Mouse (Mus musculus) monocyte, adult 2 months (primary cell): ENCODE results near the gene Gabrr3.
"Not testable (repeated sequence)": the region's sequence is repeated elsewhere in the genome, so short reads cannot be mapped to it uniquely, and the experiment has no call there.

Source experiments
- DNase-seq, 2 experiments: peaks; one replicate each; pipeline ENCODE4 v3.0.0; 2022; ENCODE audit warnings: low spot score in 2 of 2, low read depth in 1 of 2

Gene Gabrr3

DNA sequence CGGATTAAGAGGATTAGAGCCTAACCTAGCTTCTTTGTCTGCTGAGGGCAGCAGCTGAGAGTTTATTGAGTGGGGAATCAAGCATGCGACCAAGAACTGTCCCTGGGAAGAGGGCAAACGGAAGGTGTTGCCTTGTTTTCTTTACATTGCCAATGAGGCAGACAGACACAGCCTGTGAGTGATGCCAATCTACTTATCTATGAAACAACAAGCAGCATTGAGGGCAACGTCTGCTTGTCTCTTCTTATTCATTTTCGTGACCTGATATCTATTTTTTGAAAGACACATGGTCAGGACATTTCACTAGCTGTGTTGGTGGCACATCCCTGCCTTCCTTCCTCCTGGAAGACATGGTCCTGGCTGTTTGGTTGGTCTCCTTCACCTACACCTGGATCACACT, at the start of gene Gabrr3:
TSS of gene Gabrr3 (plus strand) at position 301 of the 400 bp plus-strand sequence.
- DNase-seq: no peak

GRCm38 (mm10) chr16:59363893-59364292, 43.2 kb upstream of the Gabrr3 start, which contains the start of gene Olfr209:
TSS of gene Olfr209 (minus strand) at chr16:59363993.
- no peak for DNase-seq

GRCm38 (mm10) chr16:59393300-59393699, 13.8 kb upstream of the Gabrr3 start:
- no peak for DNase-seq

GRCm38 (mm10) chr16:59401102-59401501, 6.0 kb upstream of the Gabrr3 start:
- DNase-seq: no peak

GRCm38 (mm10) chr16:59401985-59402384, 5.1 kb upstream of the Gabrr3 start:
- no peak for DNase-seq

DNA sequence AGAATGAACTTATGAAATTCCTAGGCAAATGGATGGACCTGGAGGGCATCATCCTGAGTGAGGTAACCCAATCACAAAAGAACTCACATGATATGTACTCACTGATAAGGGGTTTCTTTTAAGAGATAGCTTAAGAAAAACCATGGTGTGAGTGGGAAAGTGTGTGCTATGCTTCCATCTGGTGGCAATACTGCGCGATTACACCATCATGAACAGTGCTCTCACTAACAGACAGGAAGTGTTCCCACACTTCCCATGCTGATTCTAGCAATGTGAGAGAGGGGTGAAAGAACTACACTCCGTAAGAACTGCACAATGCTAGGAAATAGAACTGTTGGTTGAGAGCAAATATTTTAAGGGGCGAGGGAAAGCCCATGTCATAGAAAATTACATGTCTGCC, 3.4 kb upstream of the Gabrr3 start:
- DNase-seq: no peak

DNA sequence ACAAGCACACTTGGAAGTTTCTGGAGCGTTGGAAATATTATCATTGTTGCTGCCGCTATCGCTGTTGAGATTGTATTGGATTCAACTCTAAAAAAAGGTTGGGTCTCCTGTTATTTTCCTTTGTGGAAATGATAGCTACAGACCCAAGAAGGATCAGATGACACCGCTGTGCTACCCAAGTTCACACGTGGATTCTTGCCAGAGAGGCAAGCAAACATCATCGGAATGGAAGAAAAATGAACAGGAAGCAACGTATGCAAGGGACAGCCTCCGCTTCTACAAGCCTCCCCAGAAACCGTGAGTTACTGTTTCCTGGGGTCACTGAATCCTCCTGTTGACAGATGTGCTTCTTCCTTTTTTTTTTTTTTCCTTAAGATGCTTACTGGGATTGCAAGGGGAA, 2.3 kb upstream of the Gabrr3 start:
- no peak for DNase-seq

DNA sequence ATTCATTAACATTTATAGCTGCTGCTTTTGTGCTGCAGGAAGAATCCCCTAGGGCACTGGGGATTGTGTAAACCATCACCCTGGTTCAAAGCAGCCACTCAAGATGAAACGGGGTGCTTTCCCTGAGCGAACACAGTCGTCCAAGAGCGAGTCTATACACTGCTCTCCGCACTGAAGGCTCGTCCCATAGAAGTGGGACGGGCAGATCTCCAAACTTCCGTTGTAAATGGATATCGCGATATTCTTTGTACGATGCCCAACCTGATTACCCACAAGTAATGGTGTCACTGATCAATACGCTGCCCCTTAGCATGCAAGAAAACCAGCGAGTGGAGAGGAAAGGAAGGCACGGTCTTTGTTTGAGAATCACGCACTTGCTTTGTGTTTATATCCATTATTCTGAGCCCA, 2.2 kb downstream of the Gabrr3 start:
- DNase-seq: no peak

- no peak for DNase-seq
Observed at GRCm38 (mm10) chr16:59409800-59410199, 2.7 kb downstream of the Gabrr3 start.

DNA sequence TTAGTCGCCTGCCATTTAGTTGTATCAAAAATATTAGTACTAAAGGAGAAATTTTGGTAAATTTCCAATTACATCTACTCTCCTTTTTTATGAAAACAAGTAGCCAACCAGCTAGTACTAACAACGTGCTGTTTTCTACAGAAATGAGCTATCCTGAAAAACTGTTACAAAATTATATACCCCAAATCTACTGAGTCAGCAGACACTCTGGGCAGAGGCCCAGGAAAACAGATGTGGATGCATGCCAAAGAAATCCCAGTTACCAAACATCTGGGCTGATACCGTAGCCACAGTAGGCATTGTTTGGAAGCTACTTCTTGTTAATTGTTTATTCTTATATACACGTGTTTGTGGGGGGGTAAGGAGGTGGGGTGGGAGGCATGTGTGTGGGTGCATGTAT, 6.3 kb downstream of the Gabrr3 start:
- no peak for DNase-seq

GRCm38 (mm10) chr16:59420237-59420866, 13.2 kb downstream of the Gabrr3 start:
- DNase-seq: no peak

GRCm38 (mm10) chr16:59420867-59421251, 13.7 kb downstream of the Gabrr3 start:
- DNase-seq: no peak

DNA sequence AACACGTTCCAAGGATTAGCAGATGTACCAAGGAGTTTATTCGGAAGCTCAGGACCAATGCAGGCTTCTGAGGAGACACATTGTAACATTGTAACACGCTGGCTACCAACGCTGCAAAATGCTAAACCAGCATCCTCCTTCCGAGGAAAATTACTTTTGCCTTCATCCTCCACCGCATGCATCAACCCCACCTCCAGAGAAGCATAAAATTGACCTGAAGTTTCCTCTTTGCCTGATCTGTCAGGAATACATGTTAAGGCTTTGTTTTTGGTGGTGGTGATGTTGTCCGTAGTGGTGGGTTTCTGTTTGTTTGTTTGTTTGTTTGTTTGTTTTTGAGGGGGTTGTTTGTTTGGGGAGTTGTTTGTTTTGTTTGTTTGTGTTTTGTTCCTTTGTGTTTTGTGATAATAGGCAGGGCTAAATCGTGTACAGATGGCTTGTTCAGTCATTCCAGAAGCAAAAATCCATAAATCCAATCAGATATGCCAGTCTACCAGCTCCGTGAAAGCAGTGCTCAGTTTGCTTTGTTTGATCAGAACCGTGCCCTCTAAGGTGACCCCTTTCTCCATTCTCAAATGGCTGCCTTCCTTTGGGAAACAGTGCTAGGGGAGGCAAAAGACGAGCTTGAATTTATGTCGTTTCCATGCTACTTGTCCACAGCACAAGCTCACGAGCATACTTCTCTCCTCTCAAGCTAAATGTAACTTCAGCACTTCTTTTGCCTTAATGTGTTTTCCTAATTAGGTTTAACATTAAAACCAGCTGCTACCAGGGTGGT, 14.6 kb downstream of the Gabrr3 start:
- no peak for DNase-seq

DNA sequence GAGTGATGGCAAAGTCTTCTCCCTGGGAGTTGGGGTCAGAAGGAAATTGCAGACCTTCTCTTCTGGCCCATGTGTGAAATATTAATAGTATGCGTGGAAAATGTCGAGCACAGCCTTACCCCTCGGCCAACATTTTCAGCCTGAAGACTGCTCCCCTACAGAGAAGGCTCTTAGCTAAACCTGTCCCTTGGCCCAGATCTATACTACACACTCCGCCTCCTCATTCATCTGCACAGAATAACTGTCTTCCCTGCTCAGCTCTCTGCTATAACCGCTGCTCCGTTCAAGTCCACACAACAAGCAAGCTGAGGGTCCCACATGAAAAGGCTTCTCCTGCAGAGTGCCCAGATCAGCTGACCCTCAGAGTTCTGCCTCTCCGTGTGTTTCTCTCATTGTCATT, 20.8 kb downstream of the Gabrr3 start:
- DNase-seq: no peak

GRCm38 (mm10) chr16:59433181-59433580, 26.0 kb downstream of the Gabrr3 start:
- DNase-seq: no peak

- DNase-seq: no peak
Observed at GRCm38 (mm10) chr16:59444880-59445559, 37.9 kb downstream of the Gabrr3 start.

DNA sequence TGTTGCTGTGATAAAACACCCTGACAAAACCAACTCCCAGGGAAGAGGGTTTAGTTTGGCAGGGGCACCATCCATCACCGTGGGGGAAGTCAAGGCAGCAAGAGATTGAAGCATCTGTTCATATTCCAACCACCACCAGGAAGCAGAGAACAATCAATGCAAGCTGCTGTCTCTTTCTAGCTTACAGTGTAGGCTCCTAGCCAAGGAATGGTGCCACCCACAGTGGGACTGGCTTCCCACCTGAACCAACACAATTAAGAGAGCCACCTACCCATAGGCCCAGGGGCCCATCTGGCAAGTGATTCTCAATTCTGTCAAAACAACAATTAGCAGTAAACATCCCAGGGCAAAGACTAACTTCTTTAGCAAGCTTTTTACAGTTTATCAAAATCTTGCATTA, 41.0 kb downstream of the Gabrr3 start:
- DNase-seq: no peak

DNA sequence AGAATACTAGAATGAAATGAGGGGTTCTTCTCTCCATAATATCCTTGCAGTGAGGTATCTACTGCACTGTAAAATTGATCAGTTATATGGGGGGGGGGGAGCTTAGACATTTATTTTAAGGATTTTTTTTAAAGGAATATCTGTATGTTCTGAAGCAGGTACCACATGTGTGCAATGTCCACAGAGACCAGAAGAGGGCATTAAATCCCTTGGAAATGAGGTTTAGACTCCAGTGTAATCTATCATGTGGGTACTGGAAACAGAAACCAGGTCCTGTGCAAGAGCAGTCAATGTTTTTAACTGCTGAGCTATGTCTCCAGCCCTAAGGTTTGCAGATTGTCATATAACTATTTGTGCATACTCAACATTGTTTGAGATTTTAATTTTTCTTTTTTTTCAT, 42.0 kb downstream of the Gabrr3 start:
- DNase-seq: no peak

DNA sequence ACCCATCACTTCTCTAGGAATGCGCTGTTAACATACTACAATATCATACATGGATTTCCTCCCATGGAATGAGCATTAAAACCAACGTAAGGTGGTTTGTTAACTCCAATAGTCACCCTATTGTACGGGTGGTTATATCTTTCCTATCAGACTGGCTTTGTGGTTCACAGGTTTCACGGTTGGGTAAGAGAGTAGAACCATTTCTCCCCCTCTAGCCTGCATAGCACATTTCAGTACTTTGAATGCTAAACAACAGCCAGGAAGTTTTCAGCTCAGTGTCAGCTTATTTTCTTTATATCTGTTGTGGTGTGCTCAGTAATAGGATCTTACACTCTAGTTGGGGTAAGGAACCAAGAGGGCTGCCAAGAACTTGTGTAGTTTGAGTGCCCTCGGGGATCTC, 44.7 kb downstream of the Gabrr3 start:
- DNase-seq: no peak

DNA sequence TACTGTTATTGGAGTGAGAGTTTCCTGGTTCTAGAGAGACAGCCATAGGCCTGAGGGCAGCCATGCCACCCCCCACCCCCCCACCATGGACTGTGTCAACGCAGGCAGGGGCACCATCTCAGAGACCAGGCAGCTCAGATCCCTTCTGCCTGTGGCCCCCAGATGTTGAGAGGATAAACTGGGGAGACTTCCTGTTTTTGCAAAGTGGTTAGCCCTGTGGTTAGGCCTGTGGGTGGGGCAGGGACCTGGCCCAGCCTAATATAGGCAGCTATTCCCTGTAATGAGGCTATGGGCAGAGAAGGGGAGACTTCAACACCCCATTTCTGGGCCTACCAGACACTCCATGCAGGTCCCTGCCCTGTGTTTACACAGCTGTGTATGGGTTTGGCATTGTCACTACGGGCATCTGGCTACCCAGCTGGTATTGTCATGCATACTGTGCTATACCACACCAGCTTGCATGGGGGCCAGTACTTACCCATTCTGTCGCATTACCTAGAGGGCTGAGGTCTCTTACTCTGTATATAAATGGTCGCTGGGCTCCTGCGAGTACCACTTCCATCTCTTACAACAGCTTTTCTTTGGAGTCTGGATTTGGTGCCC, 52.2 kb downstream of the Gabrr3 start:
- DNase-seq: not testable (repeated sequence)

GRCm38 (mm10) chr16:59463567-59463966, 56.4 kb downstream of the Gabrr3 start:
- no peak for DNase-seq

- DNase-seq: no peak
Observed at GRCm38 (mm10) chr16:59463973-59464372, 56.8 kb downstream of the Gabrr3 start.
